9 mouse cellular contexts compared by ENCODE assay signal in the genomic region with DNA sequence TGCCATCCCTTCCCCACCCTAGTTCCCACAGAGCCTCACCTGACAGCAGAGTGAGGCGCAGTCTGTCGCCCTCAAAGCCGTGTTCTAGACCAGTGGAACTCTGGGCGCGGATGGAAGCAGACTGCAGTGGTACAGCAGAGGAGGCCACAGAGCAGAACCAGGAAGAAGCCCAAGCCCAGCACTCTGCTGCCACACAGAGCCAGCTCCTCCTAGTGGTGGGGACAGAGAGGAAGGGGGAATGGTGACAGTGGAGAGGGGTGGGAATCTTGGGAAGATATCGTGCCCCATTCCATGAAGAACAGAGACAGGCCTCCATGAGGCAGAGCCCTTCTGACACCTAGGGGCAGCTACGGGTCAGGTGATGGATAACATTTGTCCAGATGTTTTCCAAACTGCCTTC. TPM values are rescaled to one million over a fixed set of nuclear protein-coding genes. Genes with fewer than 3 reads are reported as not detected.
A peak's percentile ranks its signal among the peaks of the same experiment; 100 is the strongest.
DNase-seq lines count a peak whose midpoint lies in the region; ATAC-seq and TF ChIP-seq lines count a peak whose summit lies in the region.
"Had no signal": no experiment of that assay in that cellular context is flagged by ENCODE, and none has a peak within 500 bp of the region (broad histone marks: within the 10 kb centered on the region; RNA-seq: fewer than 3 reads in every experiment).

No protein-coding gene starts in this region.

- no peak for TF ChIP-seq EP300 in stomach, postnatal 0 days (optimal IDR thresholded peaks at IDR 0.05)

- H3K4me1 ChIP-seq in hindbrain, embryonic 10.5 days (replicated peaks), result peaks cover 17% of the 10 kb centered on the region
- no peaks in the 10 kb centered on the region for H3K4me1 ChIP-seq in hindbrain, embryonic 12.5 days
- H3K4me1 ChIP-seq in testis, adult 2 months (ENCODE audit: control insufficient read depth, insufficient read depth, low read length), result peaks cover under 1% of the 10 kb centered on the region; the same call in 1 of the 2 replicates
- H3K4me1 ChIP-seq in stomach, postnatal 0 days (replicated peaks; ENCODE audit: control insufficient read depth, insufficient read depth), result no peaks in the 10 kb centered on the region
- H3K4me1 ChIP-seq: intestine, embryonic 15.5 days had no signal

- peak; percentile 18; the same call in 1 of the 2 replicates for TF ChIP-seq CTCF in testis, adult 2 months (IDR thresholded peaks at IDR 0.05; ENCODE audit: control insufficient read depth, insufficient read depth, insufficient replicate concordance, low read depth, low read length)
- TF ChIP-seq CTCF in stomach, postnatal 0 days (IDR thresholded peaks at IDR 0.05; ENCODE audit: low read depth), result peak; percentile 65

- no peak overlapping the region for H3K4me3 ChIP-seq in hindbrain, embryonic 10.5 days
- no peak overlapping the region for H3K4me3 ChIP-seq in hindbrain, embryonic 12.5 days
- H3K4me3 ChIP-seq in testis, adult 2 months (ENCODE audit: control insufficient read depth, low read depth, low read length), result no peak overlapping the region
- H3K4me3 ChIP-seq in stomach, postnatal 0 days (ENCODE audit: low read depth, low read length), result no peak overlapping the region
- H3K4me3 ChIP-seq: intestine, embryonic 15.5 days had no signal

- H3K9ac ChIP-seq in hindbrain, embryonic 12.5 days, result no peak overlapping the region
- H3K9ac ChIP-seq in stomach, postnatal 0 days (ENCODE audit: low read length), result no peak overlapping the region; the same call in 1 of the 2 replicates
- H3K9ac ChIP-seq: intestine, embryonic 15.5 days had no signal

- TF ChIP-seq POLR2A in testis, adult 2 months (IDR thresholded peaks at IDR 0.05; ENCODE audit: control insufficient read depth, low read depth, low read length), result no peak

- ATAC-seq in hindbrain, embryonic 12.5 days (ENCODE audit: low FRiP score), result no peak
- ATAC-seq in stomach, postnatal 0 days (ENCODE audit: low FRiP score, low TSS enrichment), result no peak
- ATAC-seq: intestine, embryonic 15.5 days had no signal

- no peak for DNase-seq in hindbrain, embryonic 10.5 days (ENCODE audit: low spot score)
- no peak for DNase-seq in testis, postnatal 14 days (ENCODE audit: low spot score)
- DNase-seq in embryo, embryonic 11 days, result peak; percentile 25
- no peak for DNase-seq in stomach, postnatal 0 days (ENCODE audit: low spot score)
- DNase-seq in layer of hippocampus, adult 9-10 months (ENCODE audit: low spot score), result no peak
- DNase-seq in gastrocnemius, postnatal 36 days, result no peak

- no peak overlapping the region for H3K4me2 ChIP-seq in hindbrain, embryonic 12.5 days (replicated peaks)
- no peak overlapping the region for H3K4me2 ChIP-seq in stomach, postnatal 0 days (replicated peaks; ENCODE audit: low read depth)
- H3K4me2 ChIP-seq: intestine, embryonic 15.5 days had no signal

- H3K27me3 ChIP-seq in hindbrain, embryonic 10.5 days (ENCODE audit: insufficient read depth, poor library complexity, severe bottlenecking), result no peaks in the 10 kb centered on the region
- no peaks in the 10 kb centered on the region for H3K27me3 ChIP-seq in hindbrain, embryonic 12.5 days
- H3K27me3 ChIP-seq in testis, adult 2 months (ENCODE audit: control insufficient read depth, insufficient read depth, low read length), result no peaks in the 10 kb centered on the region
- H3K27me3 ChIP-seq in stomach, postnatal 0 days (ENCODE audit: control insufficient read depth, insufficient read depth, low read length), result no peaks in the 10 kb centered on the region
- H3K27me3 ChIP-seq: intestine, embryonic 15.5 days had no signal

- H3K9me3 ChIP-seq in hindbrain, embryonic 10.5 days, result no peaks in the 10 kb centered on the region
- no peaks in the 10 kb centered on the region for H3K9me3 ChIP-seq in hindbrain, embryonic 12.5 days (replicated peaks)
- H3K9me3 ChIP-seq in stomach, postnatal 0 days (ENCODE audit: control insufficient read depth, low read length), result no peaks in the 10 kb centered on the region
- H3K9me3 ChIP-seq: intestine, embryonic 15.5 days had no signal

- 53% methylated on average over 7 of the region's 7 CpGs for WGBS in hindbrain, embryonic 10.5 days
- WGBS in hindbrain, embryonic 12.5 days, result 57% methylated on average over 7 of the region's 7 CpGs
- 53% methylated on average over 7 of the region's 7 CpGs for WGBS in stomach, postnatal 0 days

- intact Hi-C loops in gastrocnemius, postnatal 36 days (cut with DNase I), result no loop called here

- H3K36me3 ChIP-seq in hindbrain, embryonic 10.5 days, result peaks cover 57% of the 10 kb centered on the region
- H3K36me3 ChIP-seq in hindbrain, embryonic 12.5 days, result peaks cover 9% of the 10 kb centered on the region
- H3K36me3 ChIP-seq in testis, adult 2 months (ENCODE audit: control insufficient read depth, insufficient read depth, low read length), result peaks cover 1% of the 10 kb centered on the region; the same call in 1 of the 2 replicates
- no peaks in the 10 kb centered on the region for H3K36me3 ChIP-seq in stomach, postnatal 0 days (ENCODE audit: control insufficient read depth, insufficient read depth, low read length)
- H3K36me3 ChIP-seq: intestine, embryonic 15.5 days had no signal

- H3K27ac ChIP-seq in hindbrain, embryonic 10.5 days, result peak overlapping the region; percentile 50; the same call in 1 of the 2 replicates
- H3K27ac ChIP-seq in hindbrain, embryonic 12.5 days, result no peak overlapping the region
- H3K27ac ChIP-seq in testis, adult 2 months (ENCODE audit: control insufficient read depth, insufficient read depth, low read depth, low read length), result no peak overlapping the region
- H3K27ac ChIP-seq in stomach, postnatal 0 days (replicated peaks), result no peak overlapping the region
- H3K27ac ChIP-seq: intestine, embryonic 15.5 days had no signal

RNA-seq across cellular contexts. Expression of a gene that starts 4.3 kb away (rescaled TPM):
- 56.2 and 56.4 TPM in 2 replicates for polyA plus RNA-seq in hindbrain, embryonic 10.5 days (2016; fragmentation: Nextera tagmentation; extraction: Ambion mirVana)
- polyA plus RNA-seq in hindbrain, embryonic 12.5 days (2016; fragmentation: Nextera tagmentation; extraction: Ambion mirVana), result 63.5 and 66.6 TPM in 2 replicates
- 43.5 and 49.4 TPM in 2 replicates for polyA plus RNA-seq in testis, adult 2 months (2012; rRNA removed)
- 13.9 TPM in 2 replicates for polyA plus RNA-seq in stomach, postnatal 0 days (2015; fragmentation: Nextera tagmentation; extraction: Ambion mirVana)
- total RNA-seq in gastrocnemius, postnatal 36 days (2021), result 10 to 100 TPM; 18.3 to 21.7 TPM

RNA-seq across cellular contexts. Expression of a gene that starts 26.7 kb away (rescaled TPM):
- 102 and 105 TPM in 2 replicates for polyA plus RNA-seq in hindbrain, embryonic 10.5 days (2016; fragmentation: Nextera tagmentation; extraction: Ambion mirVana)
- polyA plus RNA-seq in hindbrain, embryonic 12.5 days (2016; fragmentation: Nextera tagmentation; extraction: Ambion mirVana), result 89.0 and 92.6 TPM in 2 replicates
- polyA plus RNA-seq in testis, adult 2 months (2012; rRNA removed), result 74.1 and 80.9 TPM in 2 replicates
- 31.0 and 34.4 TPM in 2 replicates for polyA plus RNA-seq in stomach, postnatal 0 days (2015; fragmentation: Nextera tagmentation; extraction: Ambion mirVana)
- 10 to 100 TPM; 10.3 to 12.6 TPM for total RNA-seq in gastrocnemius, postnatal 36 days (2021)

RNA-seq across cellular contexts. Expression of a gene that starts 27.1 kb away (rescaled TPM):
- 38.7 and 48.1 TPM in 2 replicates for polyA plus RNA-seq in hindbrain, embryonic 10.5 days (2016; fragmentation: Nextera tagmentation; extraction: Ambion mirVana)
- 30.5 and 35.4 TPM in 2 replicates for polyA plus RNA-seq in hindbrain, embryonic 12.5 days (2016; fragmentation: Nextera tagmentation; extraction: Ambion mirVana)
- polyA plus RNA-seq in testis, adult 2 months (2012; rRNA removed), result 76.6 and 77.1 TPM in 2 replicates
- polyA plus RNA-seq in stomach, postnatal 0 days (2015; fragmentation: Nextera tagmentation; extraction: Ambion mirVana), result 5.7 and 7.6 TPM in 2 replicates
- 1 to 10 TPM; 3.7 to 7.8 TPM for total RNA-seq in gastrocnemius, postnatal 36 days (2021)

RNA-seq across cellular contexts. Expression of a gene that starts 33.9 kb away (rescaled TPM):
- 31.6 and 37.9 TPM in 2 replicates for polyA plus RNA-seq in hindbrain, embryonic 10.5 days (2016; fragmentation: Nextera tagmentation; extraction: Ambion mirVana)
- 21.8 and 23.0 TPM in 2 replicates for polyA plus RNA-seq in hindbrain, embryonic 12.5 days (2016; fragmentation: Nextera tagmentation; extraction: Ambion mirVana)
- polyA plus RNA-seq in testis, adult 2 months (2012; rRNA removed), result 70.3 and 73.6 TPM in 2 replicates
- polyA plus RNA-seq in stomach, postnatal 0 days (2015; fragmentation: Nextera tagmentation; extraction: Ambion mirVana), result 32.9 and 36.3 TPM in 2 replicates
- 1 to 10 TPM; 9.1 to 9.3 TPM for total RNA-seq in gastrocnemius, postnatal 36 days (2021)

RNA-seq across cellular contexts. Expression of a gene that starts 39.8 kb away (rescaled TPM):
- 23.9 and 35.5 TPM in 2 replicates for polyA plus RNA-seq in hindbrain, embryonic 10.5 days (2016; fragmentation: Nextera tagmentation; extraction: Ambion mirVana)
- polyA plus RNA-seq in hindbrain, embryonic 12.5 days (2016; fragmentation: Nextera tagmentation; extraction: Ambion mirVana), result 58.1 and 59.3 TPM in 2 replicates
- 80.0 and 85.5 TPM in 2 replicates for polyA plus RNA-seq in testis, adult 2 months (2012; rRNA removed)
- 9.7 and 10.2 TPM in 2 replicates for polyA plus RNA-seq in stomach, postnatal 0 days (2015; fragmentation: Nextera tagmentation; extraction: Ambion mirVana)
- total RNA-seq in gastrocnemius, postnatal 36 days (2021), result 1 to 10 TPM; 1.4 to 1.6 TPM
